Mouse (Mus musculus) Patski (cell line): ENCODE results near the gene Irf4. TPM values are rescaled to one million over a fixed set of nuclear protein-coding genes. Genes with fewer than 3 reads are reported as not detected.

ENCODE experiments used
- ATAC-seq: fragments of 100-300 bp; one replicate; pipeline ENCODE4 v1.8.0; 2021
- CTCF ChIA-PET: fragments of 350-600 bp; sonication (Branson Sonifier 250); formaldehyde crosslinking; loops from one replicate; lab custom pipeline; 2022; ENCODE audit warnings: inconsistent platforms; lab: Charles Lee
- POLR2A ChIA-PET: fragments of 350-600 bp; sonication (Branson Sonifier 250); formaldehyde crosslinking; loops from one replicate; lab custom pipeline; 2022; ENCODE audit warnings: antibody characterized with exemption, inconsistent platforms; lab: Charles Lee
- DNase-seq: peaks from one replicate; pipeline ENCODE4 v3.0.0-alpha.2; 2011; ENCODE audit warnings: low read depth, low spot score
- H3K27me3 ChIP-seq: fragments of 371-371 bp; one replicate; pipeline ENCODE4 v1.5.1; 2021
- CTCF ChIP-seq: fragments of 100-300 bp; IDR thresholded peaks from one replicate; pipeline ENCODE4 v1.5.1; 2021
- in situ Hi-C: fragments of 300-500 bp; cut with MboI; formaldehyde crosslinking; loops from 3 replicates; pipeline ENCODE4 v1.11.1; 2018; ENCODE audit warnings: low pct_unique_long_range_greater_than_20kb, mixed read lengths
- polyA plus RNA-seq: library from polyadenylated mRNA; unstranded; gene quantifications from one replicate; pipeline ENCODE4 v1.2.3, GENCODE M21; 2021

Gene Irf4
- polyA plus RNA-seq, 1 experiment from 2014 or later: 0.15 TPM

DNA sequence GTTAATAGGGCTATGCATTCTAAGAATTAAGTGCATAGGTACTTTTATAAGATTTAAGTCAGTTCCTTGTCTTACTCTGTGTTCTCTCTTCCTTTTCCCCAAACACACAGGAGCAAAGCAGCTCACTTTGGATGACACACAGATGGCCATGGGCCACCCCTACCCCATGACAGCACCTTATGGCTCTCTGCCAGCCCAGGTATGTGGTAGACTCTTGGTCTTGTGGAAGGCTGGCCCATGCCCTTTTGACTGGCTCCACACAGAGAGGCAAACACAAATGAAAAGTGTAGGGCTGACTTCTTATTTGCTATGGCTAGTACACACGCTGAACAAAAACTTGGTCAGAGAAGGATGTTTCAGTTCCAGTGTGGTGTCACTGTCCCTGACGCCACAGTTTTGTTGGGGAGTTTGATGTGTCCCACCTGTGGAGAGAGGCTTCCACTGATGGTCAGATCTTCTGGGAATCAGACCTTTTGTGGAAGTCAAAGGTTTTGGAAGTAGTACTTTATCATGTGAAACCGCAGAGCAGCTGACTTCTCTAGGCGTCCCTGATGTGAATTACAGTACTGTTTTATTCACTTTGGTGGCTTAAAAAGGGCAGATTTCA lies 3.7 kb downstream of the Irf4 start:
- DNase-seq: no peak
- H3K27me3 ChIP-seq: peaks cover 32% of the 10 kb centered on the region
- ATAC-seq: no peak
- no peak for TF ChIP-seq CTCF
- ChIA-PET POLR2A (no interaction called here), CTCF (no interaction called here)
- in situ Hi-C loops: no loop called here

- no peak for TF ChIP-seq CTCF
- peaks cover 32% of the 10 kb centered on the region for H3K27me3 ChIP-seq
- DNase-seq (no peak), ATAC-seq (no peak)
- ChIA-PET CTCF (interaction anchor here (0.7 kb wide), 1 partner anchor 14 kb away, joined by 3 read pairs; no protein-coding TSS in a partner anchor), POLR2A (no interaction called here)
- in situ Hi-C loops: no loop called here
These were observed 4.4 kb downstream of the Irf4 start for GRCm38 (mm10) chr13:30753441-30753840.

GRCm38 (mm10) chr13:30754066-30754465 lies 5.0 kb downstream of the Irf4 start:
- POLR2A ChIA-PET: no interaction called here
- no peak for DNase-seq
- CTCF ChIA-PET: no interaction called here
- no peak for ATAC-seq
- TF ChIP-seq CTCF: no peak
- in situ Hi-C loops: no loop called here
- H3K27me3 ChIP-seq: peaks cover 30% of the 10 kb centered on the region

- ATAC-seq (no peak), DNase-seq (no peak)
- peaks cover 21% of the 10 kb centered on the region for H3K27me3 ChIP-seq
- CTCF ChIA-PET: no interaction called here
- POLR2A ChIA-PET: no interaction called here
- in situ Hi-C loops: no loop called here
- TF ChIP-seq CTCF: no peak
These were observed 5.9 kb downstream of the Irf4 start for GRCm38 (mm10) chr13:30754825-30755476.

DNA sequence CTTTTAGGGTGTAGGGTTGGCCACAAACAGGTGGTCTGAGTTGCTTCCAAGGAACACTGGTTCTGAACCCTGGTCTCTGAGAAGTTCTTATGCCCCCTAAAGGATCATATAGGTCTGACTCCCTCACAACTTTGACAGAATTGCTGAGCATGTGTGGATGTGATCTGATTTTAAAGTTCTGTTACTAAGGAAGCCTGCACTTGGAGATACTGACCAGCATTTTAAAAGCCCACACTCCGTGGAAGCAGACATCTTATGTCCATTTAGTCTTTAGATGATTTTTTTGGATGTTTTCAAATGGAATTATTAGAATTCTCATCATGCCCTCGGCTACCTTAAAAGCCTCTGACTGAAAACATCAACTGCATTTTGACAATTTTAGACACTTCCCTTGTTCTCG lies 6.6 kb downstream of the Irf4 start:
- in situ Hi-C loops: no loop called here
- DNase-seq (no peak), ATAC-seq (no peak)
- CTCF ChIA-PET: no interaction called here
- no peak for TF ChIP-seq CTCF
- POLR2A ChIA-PET: no interaction called here
- peaks cover 20% of the 10 kb centered on the region for H3K27me3 ChIP-seq

GRCm38 (mm10) chr13:30755998-30756639 lies 7.1 kb downstream of the Irf4 start:
- TF ChIP-seq CTCF: no peak
- in situ Hi-C loops: no loop called here
- CTCF ChIA-PET: no interaction called here

GRCm38 (mm10) chr13:30757264-30757900 lies 8.4 kb downstream of the Irf4 start:
- DNase-seq (no peak), ATAC-seq (no peak)
- TF ChIP-seq CTCF: no peak
- ChIA-PET CTCF (interaction anchor here (1.1 kb wide), 1 partner anchor 33 kb away, joined by 3 read pairs; no protein-coding TSS in a partner anchor), POLR2A (no interaction called here)
- peaks cover 10% of the 10 kb centered on the region for H3K27me3 ChIP-seq
- in situ Hi-C loops: no loop called here

More at GRCm38 (mm10) chr13:30755998-30756639, 7.1 kb downstream of the Irf4 start:
- peaks cover 16% of the 10 kb centered on the region for H3K27me3 ChIP-seq
- no peak for ATAC-seq
- DNase-seq: no peak
- POLR2A ChIA-PET: no interaction called here

- in situ Hi-C loops: no loop called here
These were observed 9.9 kb downstream of the Irf4 start for GRCm38 (mm10) chr13:30758789-30759381.

DNA sequence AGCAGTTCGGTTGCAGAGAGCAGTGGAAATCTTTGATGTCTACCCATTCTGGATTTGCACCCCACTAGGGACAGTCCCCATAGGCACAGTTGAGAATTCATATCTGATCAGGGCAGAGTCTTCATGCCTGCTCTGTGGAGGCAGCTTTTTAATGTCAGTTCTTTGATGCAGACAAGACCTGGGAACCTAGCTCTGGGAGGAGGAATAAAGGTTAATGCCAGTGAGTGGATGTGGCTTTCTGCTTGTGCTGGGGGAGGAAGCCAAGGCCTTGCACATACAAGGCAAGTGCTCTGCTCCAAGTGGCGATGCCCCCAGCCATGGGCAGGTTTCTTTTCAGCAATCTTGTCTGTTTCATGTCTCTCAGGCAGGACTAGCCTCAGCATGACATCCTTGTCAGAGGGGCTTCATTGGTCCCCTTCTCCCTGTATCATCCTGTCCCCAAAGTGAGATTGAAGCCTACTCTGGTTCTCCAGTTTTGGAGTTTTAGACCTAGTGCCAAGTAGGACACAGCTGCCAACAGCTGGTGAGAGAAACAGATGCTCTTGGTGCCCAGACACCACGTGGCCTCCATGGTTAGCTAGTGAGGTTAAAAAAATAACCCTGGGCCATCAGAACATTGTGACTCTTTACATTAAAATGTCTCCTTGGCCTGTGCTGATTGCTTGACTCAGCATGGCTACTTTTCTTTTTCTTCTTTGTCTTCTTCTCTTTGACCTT lies 11.5 kb downstream of the Irf4 start:
- no peak for ATAC-seq
- POLR2A ChIA-PET: interaction anchor here (1.0 kb wide), 1 partner anchor 12 kb away, joined by 3 read pairs; the partner anchor contains the start of gene Irf4
- in situ Hi-C loops: no loop called here
- no peak for DNase-seq
- peaks cover 10% of the 10 kb centered on the region for H3K27me3 ChIP-seq
- CTCF ChIA-PET: no interaction called here
- TF ChIP-seq CTCF: no peak

More at GRCm38 (mm10) chr13:30758789-30759381, 9.9 kb downstream of the Irf4 start:
- CTCF ChIA-PET: interaction anchor here (1.2 kb wide), 1 partner anchor 14 kb away, joined by 3 read pairs; no protein-coding TSS in a partner anchor
- TF ChIP-seq CTCF: no peak
- peaks cover 10% of the 10 kb centered on the region for H3K27me3 ChIP-seq
- no peak for ATAC-seq
- DNase-seq: no peak
- POLR2A ChIA-PET: no interaction called here
